Mouse (Mus musculus) thymus, adult 2 months (tissue): ENCODE measurements around the gene Tmem189.

Source experiments
- CTCF ChIP-seq: fragments of 200-500 bp; IDR thresholded peaks from 2 replicates; pipeline ENCODE4 v1.5.1; 2012; ENCODE audit warnings: mild to moderate bottlenecking, control low read depth, low read length, moderate library complexity, borderline replicate concordance; ENCODE audit not compliant: control insufficient read depth, poor library complexity, insufficient read depth; ENCODE audit errors: extremely low read depth
- POLR2A ChIP-seq: fragments of 200-500 bp; IDR thresholded peaks from 2 replicates; pipeline ENCODE4 v1.6.1; 2012; ENCODE audit warnings: mild to moderate bottlenecking, low read length, control low read depth, moderate library complexity; ENCODE audit not compliant: control insufficient read depth, poor library complexity, insufficient read depth; ENCODE audit errors: extremely low read depth

- no peak for TF ChIP-seq POLR2A
- TF ChIP-seq CTCF: no peak
Observed at GRCm38 (mm10) chr2:167660611-167660971, 29.0 kb downstream of the Tmem189 start.
